Mouse (Mus musculus) hindbrain, embryonic 16.5 days (tissue): ENCODE data around the gene Rrm1. TPM values are rescaled to one million over a fixed set of nuclear protein-coding genes. Genes with fewer than 3 reads are reported as not detected.

Source experiments
- polyA plus RNA-seq: library from polyadenylated mRNA; unstranded; fragments of >200 nt; fragmentation: Nextera tagmentation; extraction: Ambion mirVana; gene quantifications from 2 replicates; pipeline ENCODE4 v1.2.1, GENCODE M21; 2015

Rrm1 gene
- polyA plus RNA-seq, 1 experiment from 2014 or later: 48.8 TPM

Other genes with a start within 250 kb of the Rrm1 start
- gene Nup98, start 231.5 kb upstream of the Rrm1 start, polyA plus RNA-seq: 15.1 and 19.4 TPM in 2 replicates
- gene Pgap2, start 231.5 kb upstream of the Rrm1 start, polyA plus RNA-seq: 63.5 and 67.0 TPM in 2 replicates
- gene Rhog, start 185.6 kb upstream of the Rrm1 start, polyA plus RNA-seq: 19.5 and 20.9 TPM in 2 replicates
- gene Stim1, start 173.9 kb upstream of the Rrm1 start, polyA plus RNA-seq: 15.1 and 17.4 TPM in 2 replicates
- gene Olfr543, start 40.0 kb downstream of the Rrm1 start, polyA plus RNA-seq: 0.66 and 0.71 TPM in 2 replicates
- gene Olfr544, start 46.6 kb downstream of the Rrm1 start, polyA plus RNA-seq: 0.05 and 0.14 TPM in 2 replicates
- 0.24 and 0.45 TPM in 2 replicates for gene Olfr545, start 57.9 kb downstream of the Rrm1 start, polyA plus RNA-seq
- not detected in 2 replicates for gene Olfr547, start 93.1 kb downstream of the Rrm1 start, polyA plus RNA-seq
- not detected in 2 replicates for gene Olfr548-ps1, start 99.2 kb downstream of the Rrm1 start, polyA plus RNA-seq
- not detected in 2 replicates for gene Olfr549, start 108.2 kb downstream of the Rrm1 start, polyA plus RNA-seq
- 0.09 and 0.26 TPM in 2 replicates for gene Trim21, start 123.8 kb downstream of the Rrm1 start, polyA plus RNA-seq
- 0.04 TPM in 1 of 2 replicates, not detected in the other for gene Olfr550, start 129.7 kb downstream of the Rrm1 start, polyA plus RNA-seq
- not detected in 2 replicates for gene Olfr551, start 150.2 kb downstream of the Rrm1 start, polyA plus RNA-seq
- gene Olfr552, start 156.1 kb downstream of the Rrm1 start, polyA plus RNA-seq: not detected in 2 replicates
- gene Olfr553, start 176.5 kb downstream of the Rrm1 start, polyA plus RNA-seq: not detected in 2 replicates
- gene Olfr554, start 196.7 kb downstream of the Rrm1 start, polyA plus RNA-seq: not detected in 2 replicates
- gene Olfr555, start 217.1 kb downstream of the Rrm1 start, polyA plus RNA-seq: not detected in 2 replicates
- gene Olfr556, start 223.2 kb downstream of the Rrm1 start, polyA plus RNA-seq: not detected in 2 replicates
- 6.5 and 9.7 TPM in 2 replicates for gene Trim68, start 245.6 kb downstream of the Rrm1 start, polyA plus RNA-seq